Mouse (Mus musculus): ENCODE results near the gene Ssbp3. TPM values are rescaled to one million over a fixed set of nuclear protein-coding genes. Genes with fewer than 3 reads are reported as not detected.

The Ssbp3 gene
- polyA plus RNA-seq, 1 experiment from 2014 or later: 22.8 TPM

- no peaks in the 10 kb centered on the region for H3K27me3 ChIP-seq (ENCODE audit: insufficient read depth, low read length)
- ATAC-seq: no peak
- TF ChIP-seq EP300 (IDR thresholded peaks at IDR 0.05; ENCODE audit: low read depth): no peak
- no peak for TF ChIP-seq CTCF (IDR thresholded peaks at IDR 0.05; ENCODE audit: low read depth)
- H3K9me3 ChIP-seq (ENCODE audit: low read length): no peaks in the 10 kb centered on the region
- H3K4me1 ChIP-seq (ENCODE audit: insufficient read depth): peaks cover 35% of the 10 kb centered on the region
- 73% methylated on average over 6 of the region's 6 CpGs for WGBS (ENCODE audit: insufficient replicate concordance)
- no peak overlapping the region for H3K27ac ChIP-seq (ENCODE audit: low read depth)
- 0 out of 2 replicates have a peak, but pooled peaks cover 3% of the 10 kb centered on the region for H3K36me3 ChIP-seq (replicated peaks; ENCODE audit: insufficient read depth, low read length)
- no peak for DNase-seq
- H3K4me3 ChIP-seq (ENCODE audit: low read depth, low read length): no peak overlapping the region
- 0 out of 2 replicates have a peak overlapping the region, but pooled peaks have one; percentile 20 for H3K4me2 ChIP-seq (ENCODE audit: low read depth, low read length)
- H3K9ac ChIP-seq (replicated peaks): no peak overlapping the region
Observed at GRCm38 (mm10) chr4:107006807-107007206, 96.3 kb downstream of the Ssbp3 start.

- no peaks in the 10 kb centered on the region for H3K9me3 ChIP-seq (ENCODE audit: low read length)
- ATAC-seq (peak; percentile 20; the same call in 1 of the 2 replicates), DNase-seq (no peak)
- H3K27ac ChIP-seq (ENCODE audit: low read depth): no peak overlapping the region
- peaks cover 33% of the 10 kb centered on the region for H3K4me1 ChIP-seq (ENCODE audit: insufficient read depth)
- H3K4me2 ChIP-seq (ENCODE audit: low read depth, low read length): peak overlapping the region; percentile 20; the same call in 1 of the 2 replicates
- TF ChIP-seq CTCF (IDR thresholded peaks at IDR 0.05; ENCODE audit: low read depth) (no peak), EP300 (IDR thresholded peaks at IDR 0.05; ENCODE audit: low read depth) (peak; percentile 21; the same call in 1 of the 2 replicates)
- no peaks in the 10 kb centered on the region for H3K27me3 ChIP-seq (ENCODE audit: insufficient read depth, low read length)
- H3K36me3 ChIP-seq (replicated peaks; ENCODE audit: insufficient read depth, low read length): 0 out of 2 replicates have a peak, but pooled peaks cover 3% of the 10 kb centered on the region
- H3K9ac ChIP-seq (replicated peaks): no peak overlapping the region
- WGBS (ENCODE audit: insufficient replicate concordance): 68% methylated on average over 8 of the region's 8 CpGs
- no peak overlapping the region for H3K4me3 ChIP-seq (ENCODE audit: low read depth, low read length)
Observed at GRCm38 (mm10) chr4:107007359-107007758, 96.9 kb downstream of the Ssbp3 start.

- peak overlapping the region; percentile 20 for H3K4me2 ChIP-seq (ENCODE audit: low read depth, low read length)
- H3K9ac ChIP-seq (replicated peaks): no peak overlapping the region
- H3K36me3 ChIP-seq (replicated peaks; ENCODE audit: insufficient read depth, low read length): 0 out of 2 replicates have a peak, but pooled peaks cover 3% of the 10 kb centered on the region
- H3K27me3 ChIP-seq (ENCODE audit: insufficient read depth, low read length): no peaks in the 10 kb centered on the region
- peaks cover 29% of the 10 kb centered on the region for H3K4me1 ChIP-seq (ENCODE audit: insufficient read depth)
- no peak overlapping the region for H3K4me3 ChIP-seq (ENCODE audit: low read depth, low read length)
- H3K9me3 ChIP-seq (ENCODE audit: low read length): no peaks in the 10 kb centered on the region
- TF ChIP-seq EP300 (IDR thresholded peaks at IDR 0.05; ENCODE audit: low read depth) (peak; percentile 71), CTCF (IDR thresholded peaks at IDR 0.05; ENCODE audit: low read depth) (no peak)
- ATAC-seq: peak; percentile 77
- WGBS (ENCODE audit: insufficient replicate concordance): 59% methylated on average over 2 of the region's 2 CpGs
- DNase-seq: no peak
- no peak overlapping the region for H3K27ac ChIP-seq (ENCODE audit: low read depth)
Observed at GRCm38 (mm10) chr4:107008161-107008560, 97.7 kb downstream of the Ssbp3 start.

- no peak overlapping the region for H3K4me3 ChIP-seq (ENCODE audit: low read depth, low read length)
- peaks cover 26% of the 10 kb centered on the region for H3K4me1 ChIP-seq (ENCODE audit: insufficient read depth)
- no peak overlapping the region for H3K9ac ChIP-seq (replicated peaks)
- ATAC-seq: no peak
- no peaks in the 10 kb centered on the region for H3K27me3 ChIP-seq (ENCODE audit: insufficient read depth, low read length)
- H3K27ac ChIP-seq (ENCODE audit: low read depth): no peak overlapping the region
- 0 out of 2 replicates have a peak, but pooled peaks cover 7% of the 10 kb centered on the region for H3K36me3 ChIP-seq (replicated peaks; ENCODE audit: insufficient read depth, low read length)
- WGBS (ENCODE audit: insufficient replicate concordance): 90% methylated on average over 7 of the region's 7 CpGs
- no peaks in the 10 kb centered on the region for H3K9me3 ChIP-seq (ENCODE audit: low read length)
- TF ChIP-seq EP300 (IDR thresholded peaks at IDR 0.05; ENCODE audit: low read depth): no peak
- TF ChIP-seq CTCF (IDR thresholded peaks at IDR 0.05; ENCODE audit: low read depth): no peak
- no peak for DNase-seq
- no peak overlapping the region for H3K4me2 ChIP-seq (ENCODE audit: low read depth, low read length)
Observed at GRCm38 (mm10) chr4:107009548-107009947, 99.0 kb downstream of the Ssbp3 start.

- H3K9me3 ChIP-seq (ENCODE audit: low read length): no peaks in the 10 kb centered on the region
- 84% methylated on average over 8 of the region's 8 CpGs for WGBS (ENCODE audit: insufficient replicate concordance)
- ATAC-seq (no peak), DNase-seq (no peak)
- peaks cover 11% of the 10 kb centered on the region for H3K4me1 ChIP-seq (ENCODE audit: insufficient read depth)
- H3K4me2 ChIP-seq (ENCODE audit: low read depth, low read length): no peak overlapping the region
- no peaks in the 10 kb centered on the region for H3K27me3 ChIP-seq (ENCODE audit: insufficient read depth, low read length)
- H3K9ac ChIP-seq (replicated peaks): no peak overlapping the region
- 0 out of 2 replicates have a peak, but pooled peaks cover 7% of the 10 kb centered on the region for H3K36me3 ChIP-seq (replicated peaks; ENCODE audit: insufficient read depth, low read length)
- TF ChIP-seq EP300 (IDR thresholded peaks at IDR 0.05; ENCODE audit: low read depth) (no peak), CTCF (IDR thresholded peaks at IDR 0.05; ENCODE audit: low read depth) (no peak)
- no peak overlapping the region for H3K27ac ChIP-seq (ENCODE audit: low read depth)
- H3K4me3 ChIP-seq (ENCODE audit: low read depth, low read length): no peak overlapping the region
Observed at GRCm38 (mm10) chr4:107011325-107012004, 101.0 kb downstream of the Ssbp3 start.

- no peak for ATAC-seq
- Histone ChIP-seq H3K27ac (ENCODE audit: low read depth) (no peak overlapping the region), H3K9me3 (ENCODE audit: low read length) (no peaks in the 10 kb centered on the region), H3K27me3 (ENCODE audit: insufficient read depth, low read length) (no peaks in the 10 kb centered on the region), H3K4me1 (ENCODE audit: insufficient read depth) (peaks cover 11% of the 10 kb centered on the region), H3K4me2 (ENCODE audit: low read depth, low read length) (no peak overlapping the region), H3K4me3 (ENCODE audit: low read depth, low read length) (no peak overlapping the region), H3K36me3 (replicated peaks; ENCODE audit: insufficient read depth, low read length) (0 out of 2 replicates have a peak, but pooled peaks cover 7% of the 10 kb centered on the region), H3K9ac (replicated peaks) (no peak overlapping the region)
- DNase-seq: no peak
- no peak for TF ChIP-seq CTCF (IDR thresholded peaks at IDR 0.05; ENCODE audit: low read depth)
- no peak for TF ChIP-seq EP300 (IDR thresholded peaks at IDR 0.05; ENCODE audit: low read depth)
- 77% methylated on average over 13 of the region's 13 CpGs for WGBS (ENCODE audit: insufficient replicate concordance)
Observed at GRCm38 (mm10) chr4:107012005-107012478, 101.5 kb downstream of the Ssbp3 start.
